Mouse (Mus musculus) heart, postnatal 0 days (tissue): Measurements from ENCODE around the gene Lsm12.

Experiments
- CTCF ChIP-seq: IDR thresholded peaks from 2 replicates; pipeline ENCODE4 v1.5.1; 2016; ENCODE audit warnings: antibody characterized with exemption, control low read depth, low read depth
- EP300 ChIP-seq: IDR thresholded peaks from 2 replicates; pipeline ENCODE4 v1.6.1; 2016; ENCODE audit warnings: antibody characterized with exemption, low read depth

- TF ChIP-seq CTCF, result no peak
- no peak for TF ChIP-seq EP300
Measured at GRCm38 (mm10) chr11:102216056-102216885, 31.2 kb upstream of the Lsm12 start.
